20 mouse cellular contexts compared by ENCODE assay signal in genomic region chrX:164200547-164200946, GRCm38 (mm10).
"Had no signal": no experiment of that assay in that cellular context is flagged by ENCODE, and none has a peak within 500 bp of the region (broad histone marks: within the 10 kb centered on the region; RNA-seq: fewer than 3 reads in every experiment).

No protein-coding gene starts in this region.

- H3K9ac ChIP-seq: intestine, embryonic 15.5 days; kidney, embryonic 15.5 days; liver, embryonic 14.5 days; midbrain, embryonic 12.5 days; midbrain, embryonic 15.5 days; neural tube, embryonic 12.5 days; neural tube, embryonic 15.5 days; stomach, embryonic 15.5 days had no signal

- H3K27ac ChIP-seq: intestine, embryonic 15.5 days; kidney, embryonic 15.5 days; left cerebral cortex, adult 2 months; liver, embryonic 14.5 days; midbrain, embryonic 12.5 days; midbrain, embryonic 15.5 days; neural tube, embryonic 12.5 days; neural tube, embryonic 15.5 days; stomach, embryonic 15.5 days had no signal

- H3K4me1 ChIP-seq: intestine, embryonic 15.5 days; kidney, embryonic 15.5 days; midbrain, embryonic 12.5 days; midbrain, embryonic 15.5 days; neural tube, embryonic 12.5 days; neural tube, embryonic 15.5 days; stomach, embryonic 15.5 days had no signal

- H3K4me3 ChIP-seq: intestine, embryonic 15.5 days; kidney, embryonic 15.5 days; left cerebral cortex, adult 2 months; midbrain, embryonic 12.5 days; midbrain, embryonic 15.5 days; neural tube, embryonic 12.5 days; neural tube, embryonic 15.5 days; stomach, embryonic 15.5 days had no signal

- ATAC-seq: intestine, embryonic 15.5 days; midbrain, embryonic 15.5 days had no signal

- H3K27me3 ChIP-seq: intestine, embryonic 15.5 days; midbrain, embryonic 12.5 days; midbrain, embryonic 15.5 days; neural tube, embryonic 12.5 days; neural tube, embryonic 15.5 days; stomach, embryonic 15.5 days had no signal

- H3K9me3 ChIP-seq: intestine, embryonic 15.5 days; kidney, embryonic 15.5 days; midbrain, embryonic 12.5 days; midbrain, embryonic 15.5 days; neural tube, embryonic 12.5 days; neural tube, embryonic 15.5 days; stomach, embryonic 15.5 days had no signal

- H3K4me2 ChIP-seq: intestine, embryonic 15.5 days; kidney, embryonic 15.5 days; liver, embryonic 11.5 days; midbrain, embryonic 12.5 days; midbrain, embryonic 15.5 days; neural tube, embryonic 12.5 days; neural tube, embryonic 15.5 days; stomach, embryonic 15.5 days had no signal

- DNase-seq: kidney, adult 11 months; kidney, adult 8-10 months; kidney, postnatal 10 days; kidney, postnatal 36 days; layer of hippocampus, postnatal 36 days; lung, adult 18-20 months; right cerebral cortex, adult 18-20 months; right cerebral cortex, postnatal 14 days; right cerebral cortex, postnatal 4 days; thymus, postnatal 25 days had no signal

- H3K36me3 ChIP-seq: intestine, embryonic 15.5 days; kidney, embryonic 15.5 days; midbrain, embryonic 12.5 days; midbrain, embryonic 15.5 days; neural tube, embryonic 12.5 days; neural tube, embryonic 15.5 days; stomach, embryonic 15.5 days had no signal
